Mouse (Mus musculus): Measurements from ENCODE around the gene BC049715. TPM values are rescaled to one million over a fixed set of nuclear protein-coding genes. Genes with fewer than 3 reads are reported as not detected.
A peak's percentile ranks its signal among the peaks of the same experiment; 100 is the strongest.

BC049715 gene
- total RNA-seq, 2 experiments from 2014 or later = 0.27 to 0.36 TPM

- DNase-seq = no peak
- intact Hi-C loops (cut with DNase I) = no loop called here
Measured at GRCm38 (mm10) chr6:136845706-136846480, 18.5 kb downstream of the BC049715 start.

GRCm38 (mm10) chr6:136847267-136847666 is 19.8 kb downstream of the BC049715 start:
- intact Hi-C loops (cut with DNase I) = no loop called here
- no peak for DNase-seq

- intact Hi-C loops (cut with DNase I) = no loop called here
- peak; percentile 63 to 72 for DNase-seq
Measured at GRCm38 (mm10) chr6:136847790-136848189, 20.4 kb downstream of the BC049715 start.

- intact Hi-C loops (cut with DNase I) = no loop called here
- DNase-seq = no peak
Measured at GRCm38 (mm10) chr6:136848399-136848798, 21.0 kb downstream of the BC049715 start.

- no peak for DNase-seq
- intact Hi-C loops (cut with DNase I) = no loop called here
Measured at GRCm38 (mm10) chr6:136848971-136849370, 21.5 kb downstream of the BC049715 start.

- DNase-seq = no peak
- intact Hi-C loops (cut with DNase I) = no loop called here
Measured at GRCm38 (mm10) chr6:136850267-136850666, 22.8 kb downstream of the BC049715 start.

- intact Hi-C loops (cut with DNase I) = loop anchor here (2.0 kb wide), 1 partner anchor 16 kb away; no protein-coding TSS in a partner anchor
- no peak for DNase-seq
Measured at GRCm38 (mm10) chr6:136852348-136852747, 24.9 kb downstream of the BC049715 start.

GRCm38 (mm10) chr6:136852762-136853161 is 25.3 kb downstream of the BC049715 start:
- intact Hi-C loops (cut with DNase I) = loop anchor here (2.0 kb wide), 1 partner anchor 16 kb away; no protein-coding TSS in a partner anchor
- no peak for DNase-seq

GRCm38 (mm10) chr6:136854361-136854781 is 26.9 kb downstream of the BC049715 start:
- intact Hi-C loops (cut with DNase I) = no loop called here
- DNase-seq = no peak

GRCm38 (mm10) chr6:136855183-136855582 is 27.8 kb downstream of the BC049715 start:
- intact Hi-C loops (cut with DNase I) = no loop called here
- DNase-seq = no peak

- DNase-seq = peak in 1 of 2 experiments; percentile 33
- intact Hi-C loops (cut with DNase I) = no loop called here
Measured at GRCm38 (mm10) chr6:136856071-136856636, 28.7 kb downstream of the BC049715 start.

GRCm38 (mm10) chr6:136857186-136857872 is 29.9 kb downstream of the BC049715 start, which contains the start of gene Art4:
Gene Art4 (minus strand): TSS chr6:136857733.
- DNase-seq = peak; percentile 50 to 67
- intact Hi-C loops (cut with DNase I) = no loop called here

GRCm38 (mm10) chr6:136857873-136858260 is 30.4 kb downstream of the BC049715 start:
- peak in 1 of 2 experiments; percentile 40 for DNase-seq
- intact Hi-C loops (cut with DNase I) = no loop called here

- intact Hi-C loops (cut with DNase I) = no loop called here
- no peak for DNase-seq
Measured at GRCm38 (mm10) chr6:136858420-136858819, 31.0 kb downstream of the BC049715 start.

- intact Hi-C loops (cut with DNase I) = loop anchor here (1.0 to 10.0 kb wide), 4 partner anchors 59 to 334 kb away; no protein-coding TSS in a partner anchor
- peak; percentile 25 to 35 for DNase-seq
Measured at GRCm38 (mm10) chr6:136861020-136861419, 33.6 kb downstream of the BC049715 start.

- intact Hi-C loops (cut with DNase I) = loop anchor here (10.0 kb wide), 1 partner anchor 329 kb away; no protein-coding TSS in a partner anchor
- DNase-seq = no peak
Measured at GRCm38 (mm10) chr6:136865360-136865759, 37.9 kb downstream of the BC049715 start.

- DNase-seq = no peak
- intact Hi-C loops (cut with DNase I) = loop anchor here (10.0 kb wide), 1 partner anchor 329 kb away; no protein-coding TSS in a partner anchor
Measured at GRCm38 (mm10) chr6:136866150-136866549, 38.7 kb downstream of the BC049715 start.

GRCm38 (mm10) chr6:136868921-136869320 is 41.5 kb downstream of the BC049715 start:
- intact Hi-C loops (cut with DNase I) = loop anchor here (10.0 kb wide), 1 partner anchor 326 kb away; no protein-coding TSS in a partner anchor
- DNase-seq = no peak

- intact Hi-C loops (cut with DNase I) = no loop called here
- DNase-seq = peak; percentile 35 to 44
Measured at GRCm38 (mm10) chr6:136874599-136874998, 47.2 kb downstream of the BC049715 start.

- intact Hi-C loops (cut with DNase I) = no loop called here
- peak; percentile 68 to 70 for DNase-seq
Measured at GRCm38 (mm10) chr6:136875670-136876069, 48.2 kb downstream of the BC049715 start, which contains the start of gene Mgp. Gene Mgp (minus strand): TSS chr6:136875823.

GRCm38 (mm10) chr6:136881678-136882077 is 54.3 kb downstream of the BC049715 start:
- intact Hi-C loops (cut with DNase I) = no loop called here

More at GRCm38 (mm10) chr6:136881678-136882077, 54.3 kb downstream of the BC049715 start:
- DNase-seq = no peak
